Mouse (Mus musculus) kidney, postnatal 4 days (tissue): ENCODE data around the gene Anxa11.
"Not testable (repeated sequence)": the region's sequence is repeated elsewhere in the genome, so short reads cannot be mapped to it uniquely, and the experiment has no call there.

Source experiments
- DNase-seq, 2 experiments: peaks; one replicate each; pipeline ENCODE4 v3.0.0; 2021; ENCODE audit warnings: mixed read lengths in 2 of 2

The Anxa11 gene

GRCm38 (mm10) chr14:25869135-25869878, 27.4 kb downstream of the Anxa11 start:
- DNase-seq, result no peak

- peak in 1 of 2 experiments; percentile 46 for DNase-seq
Measured at GRCm38 (mm10) chr14:25872461-25873415, 30.8 kb downstream of the Anxa11 start.

- DNase-seq, result not testable (repeated sequence)
Measured at GRCm38 (mm10) chr14:25876640-25877039, 34.7 kb downstream of the Anxa11 start.

DNA sequence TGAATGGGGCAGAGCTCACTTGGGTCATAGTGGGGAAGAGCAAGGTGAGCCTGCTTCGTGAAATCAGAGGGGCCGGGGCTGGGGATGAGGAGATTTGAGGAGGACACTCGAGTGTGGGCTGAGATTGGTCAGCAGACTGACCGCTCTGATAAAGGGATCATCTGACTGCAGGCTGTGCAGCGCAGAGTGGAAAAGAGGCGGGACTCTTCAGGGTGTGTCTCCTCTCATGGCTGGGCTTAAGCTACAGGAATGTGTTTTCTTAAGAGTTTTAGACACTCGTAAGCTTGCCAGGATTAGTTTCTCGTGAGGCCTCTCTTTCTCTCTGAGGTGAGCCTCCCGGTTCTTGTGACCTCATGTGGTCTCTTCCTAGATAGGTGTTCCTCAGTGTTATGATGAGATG, 39.8 kb downstream of the Anxa11 start:
- not testable (repeated sequence) for DNase-seq

GRCm38 (mm10) chr14:25885886-25886285, 43.9 kb downstream of the Anxa11 start:
- not testable (repeated sequence) for DNase-seq

DNA sequence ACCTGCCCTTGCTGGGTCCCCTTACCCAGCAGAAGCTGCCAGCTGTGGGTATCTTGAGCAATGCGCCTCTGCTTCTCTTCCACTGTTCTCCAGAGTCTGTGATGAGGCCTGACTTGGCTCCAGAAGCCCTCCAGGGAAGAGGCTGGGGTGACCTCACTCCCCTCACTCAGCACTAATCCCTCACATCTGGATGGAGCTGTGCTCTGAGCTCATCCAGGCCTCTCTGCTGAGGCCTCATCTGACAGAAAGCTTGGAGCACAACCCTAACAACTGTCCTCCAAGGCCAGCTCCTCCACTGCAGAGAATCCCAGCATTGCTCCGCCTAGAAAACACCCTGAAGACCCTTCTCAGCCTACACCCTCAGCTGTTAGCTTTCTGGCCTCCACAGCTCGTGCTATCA, 52.6 kb downstream of the Anxa11 start:
- DNase-seq, result not testable (repeated sequence)

GRCm38 (mm10) chr14:25895686-25896085, 53.7 kb downstream of the Anxa11 start:
- not testable (repeated sequence) for DNase-seq

DNA sequence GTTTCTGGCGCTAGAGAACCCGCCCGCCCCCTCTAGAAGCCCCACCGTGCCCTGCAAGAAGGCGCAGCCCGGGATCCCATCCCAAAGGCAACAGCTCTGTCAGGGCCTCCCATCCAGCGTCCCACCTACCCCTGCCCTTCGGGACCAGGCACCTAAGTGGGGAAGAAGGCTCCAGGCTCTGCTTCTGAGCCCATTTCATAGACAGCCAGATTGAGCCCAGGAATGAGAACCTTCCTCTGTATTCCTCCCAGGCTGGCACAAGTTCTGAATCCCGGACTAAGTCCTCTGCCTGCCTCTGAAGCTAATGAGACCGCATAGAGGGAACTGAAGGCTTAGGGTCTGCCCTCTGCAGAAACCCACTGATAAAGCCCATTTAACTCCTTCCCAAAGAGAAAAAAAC, 61.0 kb downstream of the Anxa11 start, which contains the start of gene Plac9a:
Gene Plac9a (minus strand): TSS at position 101 of the 400 bp plus-strand sequence.
- DNase-seq, result not testable (repeated sequence)

DNA sequence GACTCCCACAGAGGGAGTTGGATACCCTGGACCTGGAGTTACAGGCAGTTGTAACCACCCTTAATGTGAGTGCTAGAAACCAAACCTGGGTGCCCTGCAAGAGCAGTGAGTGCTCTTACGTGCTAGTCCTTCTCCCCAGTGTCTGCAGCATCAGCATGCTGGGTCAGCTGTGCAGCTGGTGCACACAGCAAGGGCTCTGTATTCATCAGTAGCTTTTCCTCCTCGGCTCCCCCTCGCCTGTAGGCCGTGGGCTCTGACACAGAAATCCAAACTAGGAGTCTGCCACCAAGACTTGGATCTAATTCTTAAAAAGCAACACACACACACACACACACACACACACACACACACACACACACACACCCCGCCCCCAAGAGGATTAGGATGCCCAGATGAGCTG, 63.3 kb downstream of the Anxa11 start:
- DNase-seq, result not testable (repeated sequence)

DNA sequence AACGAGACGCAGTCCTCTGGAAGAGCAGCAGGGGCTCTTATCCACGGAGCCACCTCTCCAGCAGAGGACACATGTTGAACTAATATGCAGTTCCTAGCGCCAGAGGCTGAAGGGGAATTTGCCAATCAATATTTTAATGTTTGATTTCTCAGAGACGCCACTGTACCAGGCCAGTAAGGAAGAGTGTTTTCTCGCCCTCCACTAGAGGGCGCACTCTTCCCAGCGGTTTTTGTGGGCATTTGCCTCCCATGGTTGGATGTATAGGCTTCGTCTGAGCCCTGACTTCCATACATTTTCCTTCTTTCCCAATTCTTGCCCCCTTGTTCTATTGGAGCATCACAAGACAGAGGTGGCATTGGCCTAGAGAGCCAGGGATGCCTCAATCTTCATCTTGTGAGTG, 65.3 kb downstream of the Anxa11 start:
- DNase-seq, result not testable (repeated sequence)

DNA sequence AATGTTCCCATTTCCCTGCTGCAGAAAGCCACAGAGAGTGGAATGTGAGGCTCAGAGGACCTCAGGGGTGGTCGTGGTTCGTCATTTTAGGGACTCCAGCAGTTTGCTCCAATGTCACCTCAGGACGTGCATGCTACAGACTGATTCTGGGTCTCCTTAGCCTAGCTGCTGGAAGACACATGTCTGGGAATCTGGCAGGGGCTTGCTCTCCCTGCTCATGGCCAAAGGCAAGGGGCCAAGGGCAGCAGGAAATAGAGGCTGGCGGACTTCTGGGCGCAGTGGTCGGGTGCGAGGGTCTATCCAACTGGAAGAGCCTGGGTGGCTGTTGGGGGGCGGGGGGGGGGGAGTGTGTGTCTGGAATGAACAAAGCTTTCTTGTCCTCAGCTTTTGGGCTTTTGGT, 67.0 kb downstream of the Anxa11 start:
- DNase-seq, result not testable (repeated sequence)

DNA sequence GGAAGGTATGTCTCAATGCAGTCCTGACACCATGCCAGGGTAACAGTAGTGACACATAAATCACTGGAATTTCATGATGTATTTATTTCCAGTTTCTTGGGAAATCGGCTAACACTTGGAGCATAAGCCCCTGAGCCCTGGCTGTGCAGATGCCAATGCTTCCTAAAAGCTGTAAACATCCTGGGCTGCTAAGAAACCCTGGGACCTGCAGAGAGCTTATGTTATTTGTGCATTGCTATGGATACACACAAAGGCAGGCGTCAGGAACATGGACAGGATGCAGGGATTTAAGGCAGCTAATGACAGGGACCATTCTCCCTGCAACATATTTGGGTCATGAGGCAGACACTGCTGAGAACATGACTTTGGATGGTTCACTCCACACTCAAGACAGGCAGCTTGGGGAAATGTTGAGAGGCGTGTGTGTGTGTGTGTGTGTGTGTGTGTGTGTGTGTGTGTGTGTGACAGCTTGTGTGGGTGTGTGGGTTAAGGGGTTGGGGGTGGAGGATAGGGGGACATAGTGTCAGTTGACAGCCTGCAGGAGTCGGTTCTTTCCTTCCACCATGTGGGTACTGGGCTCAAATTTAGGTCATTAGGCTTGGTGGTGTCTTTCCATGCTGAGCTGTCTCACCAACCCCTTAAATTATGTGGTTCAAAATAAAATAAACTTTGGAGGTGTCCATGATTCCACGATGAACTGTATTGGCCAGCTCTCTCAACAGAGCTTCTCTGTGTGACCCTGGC, 76.6 kb downstream of the Anxa11 start:
- not testable (repeated sequence) for DNase-seq

- not testable (repeated sequence) for DNase-seq
Measured at GRCm38 (mm10) chr14:25926814-25927561, 85.0 kb downstream of the Anxa11 start.

GRCm38 (mm10) chr14:25927562-25927881, 85.6 kb downstream of the Anxa11 start, which contains the start of gene Tmem254a:
Tmem254a (minus strand) TSS chr14:25927672.
- not testable (repeated sequence) for DNase-seq
